Mouse (Mus musculus) embryonic fibroblast, embryonic 13.5 days (primary cell): ENCODE measurements at regions not wholly inside any gene's neighbourhood (a gene's known extent, or its start where the extent isn't known, plus 50 kb on each side); places are given as distances from the start of the nearest gene placed in this dataset.

ENCODE experiments used
- H3K27ac ChIP-seq: 2 replicates; pipeline ENCODE4 v1.5.1; 2012; ENCODE audit warnings: low read length, control low read depth, inconsistent platforms; ENCODE audit not compliant: insufficient read depth
- H3K4me1 ChIP-seq: 2 replicates; pipeline ENCODE4 v1.6.1; 2011; ENCODE audit warnings: low read length; ENCODE audit not compliant: control insufficient read depth, insufficient read depth
- H3K4me3 ChIP-seq: 2 replicates; pipeline ENCODE4 v1.5.1; 2011; ENCODE audit warnings: mild to moderate bottlenecking, control low read depth, low read length; ENCODE audit not compliant: insufficient read depth
- CTCF ChIP-seq: IDR thresholded peaks from 2 replicates; pipeline ENCODE4 v1.5.1; 2011; ENCODE audit warnings: mild to moderate bottlenecking, control low read depth, low read length, moderate library complexity, borderline replicate concordance; ENCODE audit not compliant: insufficient read depth
- POLR2A ChIP-seq: IDR thresholded peaks from 2 replicates; pipeline ENCODE4 v1.6.1; 2011; ENCODE audit warnings: low read depth, mild to moderate bottlenecking, control low read depth, low read length, moderate library complexity

DNA sequence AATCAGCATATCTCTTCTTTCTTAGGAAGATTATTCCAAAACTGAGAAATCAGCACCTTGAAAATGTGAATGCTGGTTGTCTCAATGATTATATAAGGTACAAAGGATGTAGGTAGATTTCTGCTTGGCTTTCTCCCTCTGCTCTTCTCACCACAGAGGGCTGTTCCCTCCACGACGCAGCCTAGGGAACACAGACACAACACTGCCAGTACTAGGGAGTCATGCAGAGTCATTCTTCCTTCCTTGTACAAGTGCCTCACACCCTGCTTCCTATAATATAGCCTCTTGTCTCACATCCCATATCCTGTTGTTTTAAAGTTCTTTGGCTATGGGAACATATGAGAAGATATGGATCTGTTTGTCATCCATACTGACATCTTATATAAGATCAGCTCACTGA is 265.1 kb downstream of the 4930544G11Rik start:
- no peak overlapping the region for H3K27ac ChIP-seq
- no peaks in the 10 kb centered on the region for H3K4me1 ChIP-seq
- TF ChIP-seq CTCF (no peak), POLR2A (no peak)
- no peak overlapping the region for H3K4me3 ChIP-seq

DNA sequence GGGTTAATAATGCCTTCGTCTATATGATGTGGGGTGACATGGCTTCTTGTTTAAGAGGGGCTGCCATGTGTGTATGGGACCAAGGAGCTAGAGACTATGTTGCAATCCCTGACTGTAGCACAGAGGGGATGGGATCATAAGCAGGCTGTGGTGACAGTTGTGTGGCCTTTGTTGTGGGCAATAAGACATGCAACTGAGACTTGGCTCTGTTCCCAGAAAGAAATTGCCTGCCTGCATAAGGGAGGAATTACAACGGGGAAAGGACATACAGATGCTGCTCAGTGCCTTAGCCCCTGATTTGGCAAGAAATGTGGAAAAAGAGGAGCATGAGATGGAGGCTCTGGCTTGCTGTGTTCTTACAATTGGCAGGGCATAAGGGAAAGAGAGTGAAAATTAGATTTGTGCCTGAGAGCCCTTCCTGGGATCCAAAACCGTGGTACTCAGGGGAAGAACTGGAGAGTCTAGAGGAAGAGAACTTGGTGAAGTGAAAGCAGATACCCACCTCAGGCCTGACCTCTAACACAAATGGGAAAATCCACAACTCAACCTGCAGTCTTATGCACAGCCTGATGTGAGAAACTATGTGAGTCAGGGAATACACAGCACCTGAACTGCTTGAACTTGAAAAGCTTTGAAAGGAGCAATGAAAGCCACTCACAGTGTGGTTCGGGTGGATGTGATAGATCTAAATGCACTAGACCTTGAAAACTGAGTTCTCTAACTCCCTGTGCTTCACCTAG is 271.9 kb downstream of the 4930544G11Rik start:
- TF ChIP-seq POLR2A (no peak), CTCF (no peak)
- no peak overlapping the region for H3K4me3 ChIP-seq
- H3K27ac ChIP-seq, result no peak overlapping the region
- H3K4me1 ChIP-seq, result no peaks in the 10 kb centered on the region; the same call in 1 of the 2 replicates

DNA sequence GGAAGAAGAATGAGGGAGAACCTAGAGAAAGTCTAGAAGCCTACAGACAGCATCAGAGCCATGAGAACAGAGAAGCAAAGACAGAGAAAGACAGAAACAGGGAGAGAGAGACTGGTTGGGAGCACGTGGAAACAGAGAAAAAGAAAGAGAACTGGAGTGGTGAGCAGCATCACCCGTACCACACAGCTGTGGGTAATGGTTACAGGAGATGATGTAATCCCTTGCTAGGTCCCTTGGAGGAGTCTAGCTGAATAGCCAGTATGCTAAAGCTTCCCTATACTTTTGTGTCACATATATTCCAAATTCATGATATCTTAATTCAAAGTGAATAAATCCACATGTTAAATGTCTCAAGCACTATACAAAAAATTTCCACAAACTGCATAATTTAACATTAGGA is 284.0 kb downstream of the 4930544G11Rik start:
- no peak overlapping the region for H3K4me3 ChIP-seq
- H3K27ac ChIP-seq, result no peak overlapping the region
- TF ChIP-seq POLR2A (no peak), CTCF (no peak)
- no peaks in the 10 kb centered on the region for H3K4me1 ChIP-seq

DNA sequence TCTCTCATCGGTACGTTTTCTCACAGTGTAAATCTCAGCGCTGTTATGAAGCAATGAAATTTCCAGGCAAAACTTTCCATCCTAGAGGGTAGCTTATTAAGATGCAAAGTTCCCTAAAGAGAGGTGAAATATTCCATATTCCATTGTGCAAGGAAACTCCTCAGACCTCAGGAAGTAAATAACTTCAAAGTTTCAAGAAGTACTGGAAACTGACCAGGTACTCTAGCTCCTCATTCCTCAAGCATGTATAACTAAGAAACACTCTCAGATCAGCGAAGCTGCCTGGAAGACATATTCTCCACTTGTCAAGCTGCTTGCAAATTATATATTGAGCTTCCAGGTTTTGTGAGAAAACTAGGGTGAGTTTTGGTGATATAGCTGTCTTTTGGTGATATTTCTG is 279.8 kb upstream of the Mad2l1 start:
- no peak overlapping the region for H3K27ac ChIP-seq
- no peak overlapping the region for H3K4me3 ChIP-seq
- no peaks in the 10 kb centered on the region for H3K4me1 ChIP-seq
- TF ChIP-seq POLR2A, result no peak
- TF ChIP-seq CTCF, result no peak

DNA sequence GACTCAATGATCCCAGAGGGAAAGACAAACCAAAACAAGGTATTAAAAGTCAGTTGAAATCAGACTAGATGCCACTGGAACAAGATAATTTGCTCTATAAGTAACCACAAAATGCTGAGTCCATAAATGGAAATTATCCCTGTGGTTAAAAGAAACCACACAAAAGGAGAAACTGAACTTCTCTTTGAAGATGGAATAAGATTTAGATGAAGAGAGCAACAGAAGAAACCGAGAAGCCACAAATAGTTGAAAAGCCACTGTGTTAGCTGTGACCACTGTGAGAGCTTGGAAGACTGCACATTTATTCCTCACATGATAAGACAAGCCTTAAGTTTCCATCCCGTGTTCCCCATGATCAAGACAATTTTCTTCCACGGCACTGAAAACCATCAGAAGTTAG is 271.8 kb upstream of the Mad2l1 start:
- no peak overlapping the region for H3K4me3 ChIP-seq
- H3K27ac ChIP-seq, result no peak overlapping the region
- H3K4me1 ChIP-seq, result no peaks in the 10 kb centered on the region
- no peak for TF ChIP-seq POLR2A
- no peak for TF ChIP-seq CTCF

DNA sequence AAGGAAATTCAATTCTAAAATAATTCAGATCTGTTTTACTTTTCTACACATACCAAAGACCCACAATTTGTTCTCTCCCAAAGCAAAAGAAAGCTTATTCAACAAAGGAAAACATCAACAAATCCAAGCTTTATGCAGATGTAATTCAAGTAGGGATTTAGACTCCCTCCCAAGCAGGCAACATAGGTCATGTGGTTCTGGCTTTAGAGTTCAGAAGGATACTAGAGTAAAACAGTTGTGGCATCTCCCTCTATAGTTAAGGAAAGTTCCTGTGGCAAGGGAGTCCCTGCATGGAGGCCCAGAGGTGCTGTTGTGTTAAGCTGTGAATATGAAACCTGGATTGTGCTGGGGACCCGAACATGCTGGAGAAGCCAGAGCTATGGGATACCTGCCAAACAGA is 271.3 kb upstream of the Mad2l1 start:
- Histone ChIP-seq H3K4me1 (no peaks in the 10 kb centered on the region), H3K4me3 (no peak overlapping the region), H3K27ac (no peak overlapping the region)
- no peak for TF ChIP-seq CTCF
- no peak for TF ChIP-seq POLR2A

DNA sequence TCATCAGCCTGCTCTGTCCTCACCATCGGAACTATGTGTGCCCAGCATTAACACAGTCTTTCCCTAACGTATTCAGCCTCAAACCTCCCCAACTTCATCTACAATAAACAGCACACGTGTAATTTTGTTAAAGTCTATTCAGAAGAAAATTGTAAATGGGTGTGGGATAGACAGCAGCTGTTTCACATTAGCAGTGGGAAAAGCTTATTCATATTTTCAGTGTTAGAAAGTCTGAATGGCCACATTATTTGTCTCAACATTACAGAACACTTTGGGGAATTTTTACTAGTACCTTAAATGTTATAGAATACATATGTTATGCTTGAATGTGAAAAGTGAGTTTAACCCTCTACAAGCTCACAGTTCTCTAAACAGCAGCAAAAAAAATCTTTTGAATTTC is 266.8 kb upstream of the Mad2l1 start:
- TF ChIP-seq CTCF, result no peak
- no peak for TF ChIP-seq POLR2A

DNA sequence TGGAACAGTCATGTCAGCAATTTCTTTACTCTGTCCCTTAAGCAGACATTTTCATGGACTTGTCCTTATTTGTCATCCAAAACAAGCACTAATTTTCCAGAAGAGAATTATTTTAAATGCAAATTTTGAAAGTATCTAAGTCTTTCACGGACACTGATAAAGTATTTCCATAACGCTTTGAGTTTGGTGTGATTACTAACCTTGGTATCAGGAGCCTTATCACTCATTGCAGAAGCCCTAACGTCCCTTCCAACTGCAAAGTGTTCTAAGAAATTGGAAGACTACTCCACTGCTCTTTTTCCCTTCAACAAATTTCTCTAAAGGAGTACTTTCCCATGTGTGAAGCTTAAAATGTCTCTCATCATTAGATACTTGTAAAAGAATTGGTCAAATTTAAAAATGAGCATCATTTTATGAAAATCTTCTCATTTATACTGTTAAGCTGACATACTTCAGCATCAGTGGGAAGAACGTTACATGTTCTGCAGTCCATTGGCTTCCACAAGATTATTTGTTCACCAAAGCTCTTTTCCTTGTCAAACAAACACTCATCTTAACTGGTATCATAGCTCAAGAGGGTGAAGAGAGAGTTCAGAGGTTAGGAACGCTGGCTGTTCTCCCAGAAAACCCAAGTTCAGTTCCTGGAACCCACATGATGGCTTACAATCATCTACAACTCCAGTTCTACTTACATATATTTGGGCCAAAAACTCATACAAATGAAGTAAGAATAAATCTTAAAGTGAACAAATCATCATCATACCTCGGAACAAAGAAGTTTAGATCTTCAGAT is 263.6 kb upstream of the Mad2l1 start:
- Histone ChIP-seq H3K4me3 (no peak overlapping the region), H3K4me1 (no peaks in the 10 kb centered on the region), H3K27ac (no peak overlapping the region)
- TF ChIP-seq POLR2A (no peak), CTCF (no peak)

More for the DNA sequence above, 266.8 kb upstream of the Mad2l1 start:
- H3K4me3 ChIP-seq, result no peak overlapping the region
- no peaks in the 10 kb centered on the region for H3K4me1 ChIP-seq
- H3K27ac ChIP-seq, result no peak overlapping the region

DNA sequence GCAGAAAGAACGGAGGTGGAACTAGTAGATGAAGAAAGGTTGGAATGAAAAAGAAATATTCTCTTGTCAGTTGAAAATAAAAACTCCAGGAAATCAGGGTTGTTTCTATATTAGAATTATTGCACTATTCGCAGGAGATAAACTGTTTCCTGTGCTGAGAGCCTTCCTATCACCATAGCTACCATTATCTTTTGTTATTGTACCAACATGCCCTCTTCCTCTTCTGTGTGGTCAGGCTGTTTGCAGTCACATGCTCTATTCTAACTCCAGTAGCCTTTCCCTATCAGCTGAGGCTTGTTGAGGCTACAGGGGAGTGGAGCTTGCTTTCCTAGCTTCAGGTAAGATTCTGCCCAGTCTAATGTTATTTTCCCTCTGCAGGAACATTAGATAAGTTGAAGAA is 263.0 kb upstream of the Mad2l1 start:
- Histone ChIP-seq H3K4me1 (no peaks in the 10 kb centered on the region), H3K27ac (no peak overlapping the region), H3K4me3 (no peak overlapping the region)
- no peak for TF ChIP-seq CTCF

DNA sequence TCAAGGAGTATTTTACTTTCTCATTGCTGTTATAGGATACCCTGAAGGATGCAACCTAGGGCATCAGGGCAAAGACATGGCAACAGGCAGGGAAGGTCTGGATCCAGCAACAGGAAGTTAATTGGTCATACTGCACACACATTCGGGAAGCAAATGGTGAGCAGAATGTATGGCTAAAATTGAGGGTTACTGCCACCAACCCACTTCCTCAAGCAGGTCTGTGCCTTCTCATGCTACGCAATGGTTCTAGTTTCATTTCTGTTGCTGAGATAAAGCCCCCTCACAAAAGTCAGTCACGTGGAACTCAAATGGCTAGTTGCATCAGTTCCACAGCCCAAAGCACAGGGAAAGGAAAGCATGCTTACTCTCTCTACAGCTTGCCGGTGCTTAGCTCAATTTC is 260.5 kb upstream of the Mad2l1 start:
- no peak overlapping the region for H3K27ac ChIP-seq
- no peak overlapping the region for H3K4me3 ChIP-seq
- no peaks in the 10 kb centered on the region for H3K4me1 ChIP-seq
- TF ChIP-seq CTCF (no peak), POLR2A (no peak)
